ENCODE assay signal across 9 mouse cellular contexts in the genomic region with DNA sequence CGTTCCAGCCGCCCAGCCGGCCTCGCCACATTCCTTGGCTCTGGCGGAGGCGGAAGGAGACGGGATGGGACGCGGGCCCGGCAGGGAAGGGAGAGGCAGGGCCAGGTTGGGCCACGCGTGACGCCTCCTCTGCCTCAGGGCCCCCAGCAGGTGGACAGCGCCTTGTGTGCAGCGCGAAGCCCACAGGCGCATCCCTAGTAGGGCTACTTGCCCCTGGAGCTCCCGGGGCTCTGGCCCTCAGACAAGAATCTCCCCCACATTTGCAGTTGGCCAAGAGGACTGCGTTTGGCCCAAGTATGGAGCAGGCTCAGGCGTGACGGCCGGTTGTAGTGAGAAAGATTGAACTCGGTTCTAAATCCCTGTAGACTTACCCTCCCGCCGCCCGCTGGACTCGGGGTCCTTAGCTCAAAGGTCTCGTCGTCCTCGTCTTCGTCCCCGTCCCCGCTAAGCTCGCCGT. TPM values are rescaled to one million over a fixed set of nuclear protein-coding genes. Genes with fewer than 3 reads are reported as not detected.
DNase-seq lines count a peak whose midpoint lies in the region; ATAC-seq and TF ChIP-seq lines count a peak whose summit lies in the region.
"Had no signal": no experiment of that assay in that cellular context is flagged by ENCODE, and none has a peak within 500 bp of the region (broad histone marks: within the 10 kb centered on the region; RNA-seq: fewer than 3 reads in every experiment).

Gene Cntnap1, plus strand, starts transcription at position 170 of the 457 bp plus-strand sequence.

- peak within 1 kb of the TSS; percentile 77 for H3K9ac ChIP-seq in embryonic facial prominence, embryonic 14.5 days (ENCODE audit: low read depth, low read length)

- peak within 1 kb of the TSS; percentile 84 for H3K4me2 ChIP-seq in embryonic facial prominence, embryonic 14.5 days (ENCODE audit: low read depth, low read length)

- TF ChIP-seq CTCF in C2C12 (IDR thresholded peaks at IDR 0.05; ENCODE audit: control insufficient read depth, insufficient read depth, insufficient read length) = no peak

- peak within 1 kb of the TSS; percentile 94 for H3ac ChIP-seq in C2C12 (ENCODE audit: control insufficient read depth, insufficient read length, low read depth)

- peaks cover 39% of the 10 kb centered on the region for H3K4me1 ChIP-seq in embryonic facial prominence, embryonic 14.5 days (ENCODE audit: control insufficient read depth, insufficient read depth, low read length)

- H3K36me3 ChIP-seq in C2C12 (ENCODE audit: control insufficient read depth, insufficient read depth) = peaks cover 22% of the 10 kb centered on the region
- peaks cover 25% of the 10 kb centered on the region for H3K36me3 ChIP-seq in embryonic facial prominence, embryonic 14.5 days (ENCODE audit: control insufficient read depth, insufficient read depth, low read length)

- H3K79me2 ChIP-seq in C2C12 (ENCODE audit: control insufficient read depth, insufficient read depth) = peaks cover 32% of the 10 kb centered on the region

- peak within 1 kb of the TSS; percentile 66 for H3K27ac ChIP-seq in embryonic facial prominence, embryonic 14.5 days (replicated peaks; ENCODE audit: low read depth, low read length)

- no peak for ATAC-seq in embryonic facial prominence, embryonic 14.5 days (ENCODE audit: low read depth)

- peak within 1 kb of the TSS; percentile 64 for H3K4me3 ChIP-seq in C2C12 (ENCODE audit: insufficient read depth, poor library complexity, severe bottlenecking)
- H3K4me3 ChIP-seq in embryonic facial prominence, embryonic 14.5 days (ENCODE audit: low read depth, low read length) = peak within 1 kb of the TSS; percentile 84

- no peaks in the 10 kb centered on the region for H3K9me3 ChIP-seq in embryonic facial prominence, embryonic 14.5 days (ENCODE audit: control insufficient read depth, low read length)

- peak; percentile 85 for DNase-seq in Muller cell, postnatal 12 days (ENCODE audit: inconsistent ontology term)
- DNase-seq in embryonic facial prominence, embryonic 14.5 days (ENCODE audit: low spot score) = peak; percentile 66
- peak; percentile 80 for DNase-seq in heart, postnatal 14 days
- no peak for DNase-seq in layer of hippocampus, postnatal 14 days (ENCODE audit: low spot score in 2 of 2)
- peak; percentile 75 for DNase-seq in lung, postnatal 36 days
- peak; percentile 54 for DNase-seq in testis, postnatal 14 days (ENCODE audit: low spot score)
- no peak for DNase-seq in T-cell, adult 2 months (ENCODE audit: low spot score)

- peaks cover 19% of the 10 kb centered on the region for H3K79me3 ChIP-seq in C2C12 (ENCODE audit: low read depth)

- WGBS in embryonic facial prominence, embryonic 14.5 days = 0% methylated on average over 29 of the region's 35 CpGs

- intact Hi-C loops in heart, postnatal 14 days (cut with DNase I) = loop anchor here (10.0 kb wide), 1 partner anchor 276 kb away; no protein-coding TSS in a partner anchor

- H3K27me3 ChIP-seq in C2C12 (ENCODE audit: control insufficient read depth, insufficient read depth, insufficient read length) = no peaks in the 10 kb centered on the region
- peaks cover 61% of the 10 kb centered on the region for H3K27me3 ChIP-seq in embryonic facial prominence, embryonic 14.5 days (replicated peaks; ENCODE audit: control insufficient read depth, insufficient read depth, low read length)

TF ChIP-seq in C2C12, 6 proteins besides CTCF, POLR2A, EP300 and RAD21:
- TF ChIP-seq FOSL1 (IDR thresholded peaks at IDR 0.05; ENCODE audit: insufficient read depth, low read length, poor library complexity, severe bottlenecking) = no peak
- TF ChIP-seq USF1 (IDR thresholded peaks at IDR 0.05; ENCODE audit: low read depth) = no peak
- no peak for TF ChIP-seq MAX (IDR thresholded peaks at IDR 0.05)
- TF ChIP-seq MYOG (IDR thresholded peaks at IDR 0.05; ENCODE audit: control insufficient read depth, extremely low read depth, insufficient read length) = no peak
- no peak for TF ChIP-seq MYOD1 (IDR thresholded peaks at IDR 0.05; ENCODE audit: control insufficient read depth, insufficient read length, low read depth)
- TF ChIP-seq CEBPB (IDR thresholded peaks at IDR 0.05; ENCODE audit: low read depth) = no peak

RNA-seq across cellular contexts. Expression of gene Cntnap1, which starts in this region (rescaled TPM):
- polyA plus RNA-seq in C2C12 (2012; fragmentation: generic; extraction: Trizol) = 0.28 TPM
- polyA plus RNA-seq in embryonic facial prominence, embryonic 14.5 days (2014; fragmentation: Nextera tagmentation; extraction: Ambion mirVana) = 1.6 and 1.9 TPM in 2 replicates
- total RNA-seq in heart, postnatal 14 days (2021) = 1 to 10 TPM; 1.4 to 2.1 TPM
- 100 to 1,000 TPM; 137 to 149 TPM for total RNA-seq in layer of hippocampus, postnatal 14 days (2021)
- total RNA-seq: hematopoietic stem cell, adult 5-6 weeks had no signal

Comparison
In these comparisons a context has a peak if more than half of its experiments do, and no peak if none do; other contexts are left out.
1. RNA of gene Cntnap1 (total RNA-seq): 137 to 149 TPM in layer of hippocampus, postnatal 14 days; 1.4 to 2.1 TPM in heart, postnatal 14 days; every median in the first group is over 10 times any median in the second.
2. DNase-seq: peak in Muller cell, postnatal 12 days (single experiment), embryonic facial prominence, embryonic 14.5 days (single experiment), heart, postnatal 14 days (2 of 2), lung, postnatal 36 days (single experiment) and testis, postnatal 14 days (single experiment); none in layer of hippocampus, postnatal 14 days (0 of 2) and T-cell, adult 2 months (single experiment).